Mouse (Mus musculus) monocyte, adult 5-6 weeks (primary cell): ENCODE data around the gene Mief2. TPM values are rescaled to one million over a fixed set of nuclear protein-coding genes. Genes with fewer than 3 reads are reported as not detected.

ENCODE experiments used
- ATAC-seq: fragments of 153-309, 156-312 bp; replicated peaks from 2 replicates; pipeline ENCODE4 v1.8.0; 2017; ENCODE audit warnings: mild to moderate bottlenecking; ENCODE audit not compliant: low TSS enrichment, insufficient number of reproducible peaks, severe bottlenecking, poor library complexity, low FRiP score
- total RNA-seq: library from RNA; stranded (forward); fragments of 200-1000, 200-491, 200-594 nt; gene quantifications from 3 replicates; pipeline ENCODE4 v1.2.3, GENCODE M21; 2017

Gene Mief2
- 7.8 to 17.2 TPM (median 10.3 TPM) in 3 replicates for total RNA-seq

GRCm38 (mm10) chr11:60728260-60728761 is at the start of gene Mief2:
Mief2 (plus strand) TSS chr11:60728398.
- peak; percentile 90 for ATAC-seq

- ATAC-seq = no peak
Observed at GRCm38 (mm10) chr11:60696165-60696564, 32.0 kb upstream of the Mief2 start.

- ATAC-seq = no peak
Observed at GRCm38 (mm10) chr11:60697561-60697960, 30.6 kb upstream of the Mief2 start.

- peak; percentile 7; the same call in 1 of the 2 replicates for ATAC-seq
Observed at GRCm38 (mm10) chr11:60698806-60699523, 29.2 kb upstream of the Mief2 start.

GRCm38 (mm10) chr11:60699524-60700075 is 28.6 kb upstream of the Mief2 start, which contains the start of gene Llgl1:
Llgl1 (plus strand) TSS chr11:60699723.
- peak; percentile 37 for ATAC-seq

GRCm38 (mm10) chr11:60700320-60701185 is 27.6 kb upstream of the Mief2 start:
- no peak for ATAC-seq

GRCm38 (mm10) chr11:60701611-60702010 is 26.6 kb upstream of the Mief2 start:
- no peak for ATAC-seq

- ATAC-seq = peak; percentile 37; the same call in 1 of the 2 replicates
Observed at GRCm38 (mm10) chr11:60703131-60703530, 25.1 kb upstream of the Mief2 start.

GRCm38 (mm10) chr11:60704023-60704880 is 23.9 kb upstream of the Mief2 start:
- ATAC-seq = no peak

- no peak for ATAC-seq
Observed at GRCm38 (mm10) chr11:60705255-60705654, 22.9 kb upstream of the Mief2 start.

GRCm38 (mm10) chr11:60706076-60706475 is 22.1 kb upstream of the Mief2 start:
- ATAC-seq = no peak

GRCm38 (mm10) chr11:60706696-60707480 is 21.3 kb upstream of the Mief2 start:
- no peak for ATAC-seq

GRCm38 (mm10) chr11:60707672-60708071 is 20.5 kb upstream of the Mief2 start:
- ATAC-seq = no peak

GRCm38 (mm10) chr11:60708631-60709030 is 19.6 kb upstream of the Mief2 start:
- ATAC-seq = no peak

- no peak for ATAC-seq
Observed at GRCm38 (mm10) chr11:60709481-60710465, 18.4 kb upstream of the Mief2 start.

- no peak for ATAC-seq
Observed at GRCm38 (mm10) chr11:60711218-60711617, 17.0 kb upstream of the Mief2 start.

- no peak for ATAC-seq
Observed at GRCm38 (mm10) chr11:60712040-60712439, 16.2 kb upstream of the Mief2 start.
